Mouse (Mus musculus) small intestine, adult 2 months (tissue): ENCODE results near the gene Pgbd5. TPM values are rescaled to one million over a fixed set of nuclear protein-coding genes. Genes with fewer than 3 reads are reported as not detected.

Experiments
- H3K27ac ChIP-seq: fragments of 200-500 bp; 2 replicates; pipeline ENCODE4 v1.5.1; 2012; ENCODE audit warnings: low read depth, low read length, control low read depth, inconsistent platforms; ENCODE audit not compliant: insufficient read depth
- H3K27me3 ChIP-seq: fragments of 200-500 bp; 2 replicates; pipeline ENCODE4 v1.6.1; 2012; ENCODE audit warnings: mild to moderate bottlenecking, moderate library complexity, low read length, inconsistent platforms; ENCODE audit not compliant: control insufficient read depth, insufficient read depth
- H3K36me3 ChIP-seq: fragments of 200-500 bp; 2 replicates; pipeline ENCODE4 v1.6.1; 2012; ENCODE audit warnings: mild to moderate bottlenecking, low read length, control low read depth, inconsistent platforms; ENCODE audit not compliant: control insufficient read depth, insufficient read depth
- H3K4me1 ChIP-seq: fragments of 200-500 bp; 2 replicates; pipeline ENCODE4 v1.6.1; 2012; ENCODE audit warnings: low read length, inconsistent platforms, mixed read lengths; ENCODE audit not compliant: control insufficient read depth, insufficient read depth, insufficient read length
- H3K4me3 ChIP-seq: fragments of 200-500 bp; 2 replicates; pipeline ENCODE4 v1.5.1; 2012; ENCODE audit warnings: low read depth, mild to moderate bottlenecking, control low read depth, inconsistent platforms, low read length, moderate library complexity
- CTCF ChIP-seq: fragments of 200-500 bp; IDR thresholded peaks from 2 replicates; pipeline ENCODE4 v1.5.1; 2012; ENCODE audit warnings: low read depth, mild to moderate bottlenecking, control low read depth, inconsistent platforms, low read length, moderate library complexity, mixed read lengths; ENCODE audit not compliant: insufficient replicate concordance, insufficient read length; ENCODE audit errors: extremely low read depth
- POLR2A ChIP-seq: fragments of 200-500 bp; IDR thresholded peaks from 2 replicates; pipeline ENCODE4 v1.6.1; 2012; ENCODE audit warnings: low read depth, mild to moderate bottlenecking, control low read depth, inconsistent platforms, low read length, moderate library complexity
- WGBS: fragments of 180-500 bp; shearing (Covaris S2); methylation state at CpG from one replicate; pipeline ENCODE4 v1.1.7; 2018; 5-methylcytosine and 5-hydroxymethylcytosine counted together
- polyA plus RNA-seq: library from polyadenylated mRNA; depleted of rRNA; stranded (reverse); fragments of >200 nt; gene quantifications from 2 replicates; pipeline ENCODE4 v1.2.3, GENCODE M21; 2012

Pgbd5 gene
- polyA plus RNA-seq, 1 experiment: 2.3 TPM

DNA sequence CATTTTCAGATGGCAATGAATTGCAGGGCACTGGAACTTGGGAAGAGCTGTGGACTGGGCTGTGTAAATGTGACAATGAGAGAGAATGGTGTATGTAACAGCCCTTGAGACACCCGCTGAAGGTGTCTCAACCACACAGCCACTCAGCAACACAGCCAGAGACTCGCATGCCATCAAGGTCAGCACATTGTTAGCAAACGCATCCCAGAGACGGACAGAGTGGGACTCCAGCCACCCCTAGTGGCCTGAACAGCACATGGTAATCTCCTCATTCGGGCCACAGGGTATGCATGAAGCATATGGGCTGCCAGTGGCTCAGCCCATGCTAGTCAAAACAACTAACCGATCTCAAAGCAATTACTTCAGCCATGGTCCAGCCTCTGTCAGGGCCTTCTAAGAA lies 60.2 kb downstream of the Pgbd5 start:
- TF ChIP-seq POLR2A: no peak
- no peak for TF ChIP-seq CTCF
- Histone ChIP-seq H3K4me3 (no peak overlapping the region), H3K27me3 (no peaks in the 10 kb centered on the region), H3K36me3 (no peaks in the 10 kb centered on the region), H3K27ac (no peak overlapping the region), H3K4me1 (no peaks in the 10 kb centered on the region)
- 62% methylated on average over 6 of the region's 6 CpGs for WGBS

DNA sequence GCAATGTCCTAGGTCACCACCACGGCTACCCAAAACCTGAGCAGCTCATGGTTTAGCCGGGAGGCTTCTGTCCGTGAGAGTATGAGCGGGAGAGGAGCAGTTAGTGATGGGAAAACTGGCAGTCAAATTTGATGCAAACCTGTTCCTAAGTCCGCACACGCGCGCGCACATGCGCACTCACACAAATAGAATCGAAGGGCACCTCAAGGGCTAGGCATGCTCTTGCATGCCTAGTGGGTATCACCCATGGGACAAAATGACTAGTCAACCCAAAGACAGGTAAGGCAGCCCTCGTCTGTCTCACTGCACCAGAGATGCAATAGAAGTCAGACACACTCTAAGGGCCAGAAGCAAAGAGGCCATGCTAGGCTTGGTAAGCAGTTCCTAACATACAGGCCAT lies 63.1 kb downstream of the Pgbd5 start:
- TF ChIP-seq CTCF: no peak
- no peak for TF ChIP-seq POLR2A
- H3K4me3 ChIP-seq: no peak overlapping the region
- H3K4me1 ChIP-seq: no peaks in the 10 kb centered on the region
- H3K27ac ChIP-seq: no peak overlapping the region
- no peaks in the 10 kb centered on the region for H3K36me3 ChIP-seq
- no peaks in the 10 kb centered on the region for H3K27me3 ChIP-seq
- 92% methylated on average over 12 of the region's 12 CpGs for WGBS

DNA sequence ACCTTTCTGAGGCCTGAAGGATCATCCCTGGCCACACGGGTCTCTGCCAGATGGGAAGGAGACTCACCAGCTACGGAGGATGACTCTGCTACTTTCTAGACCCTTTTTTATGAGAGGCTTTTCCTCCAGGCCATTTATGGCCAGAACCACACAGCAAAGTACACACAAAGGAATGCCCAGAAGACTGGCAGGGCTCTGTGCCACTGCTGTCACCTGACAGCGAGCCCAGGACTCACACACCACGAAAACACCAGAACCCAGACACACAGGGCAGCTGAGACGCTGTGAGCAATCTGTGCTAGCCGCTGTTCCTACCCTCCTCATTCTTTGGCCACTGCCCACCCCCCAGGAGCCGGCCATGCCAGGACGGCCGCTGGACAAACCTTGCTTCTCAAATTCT lies 63.7 kb downstream of the Pgbd5 start:
- Histone ChIP-seq H3K27ac (no peak overlapping the region; the same call in 1 of the 2 replicates), H3K4me3 (no peak overlapping the region), H3K4me1 (no peaks in the 10 kb centered on the region), H3K27me3 (no peaks in the 10 kb centered on the region), H3K36me3 (no peaks in the 10 kb centered on the region)
- WGBS: 75% methylated on average over 9 of the region's 9 CpGs
- TF ChIP-seq CTCF (no peak), POLR2A (no peak)

DNA sequence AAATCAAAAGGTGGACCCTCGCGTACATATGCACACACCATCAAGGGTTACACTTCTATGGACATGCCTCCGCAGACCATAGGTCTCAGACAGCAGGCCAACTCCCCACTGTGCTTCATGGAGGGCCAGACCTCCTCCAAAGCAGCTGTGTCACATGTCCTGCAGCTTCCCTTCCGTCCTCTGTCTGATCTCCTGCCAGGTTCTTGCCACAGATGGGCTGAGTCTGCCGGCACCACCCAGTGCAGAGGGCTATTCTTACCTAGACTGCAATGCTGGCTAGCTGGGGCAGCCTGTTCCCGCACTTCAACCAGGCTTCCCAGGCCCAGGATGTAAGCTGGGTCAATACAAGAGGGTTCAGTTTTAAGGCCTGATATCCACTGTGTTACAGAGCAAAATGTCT lies 64.3 kb downstream of the Pgbd5 start:
- Histone ChIP-seq H3K27me3 (no peaks in the 10 kb centered on the region), H3K4me3 (no peak overlapping the region), H3K36me3 (no peaks in the 10 kb centered on the region), H3K27ac (no peak overlapping the region), H3K4me1 (no peaks in the 10 kb centered on the region)
- TF ChIP-seq CTCF (no peak), POLR2A (no peak)
- WGBS: 57% methylated on average over 6 of the region's 6 CpGs

DNA sequence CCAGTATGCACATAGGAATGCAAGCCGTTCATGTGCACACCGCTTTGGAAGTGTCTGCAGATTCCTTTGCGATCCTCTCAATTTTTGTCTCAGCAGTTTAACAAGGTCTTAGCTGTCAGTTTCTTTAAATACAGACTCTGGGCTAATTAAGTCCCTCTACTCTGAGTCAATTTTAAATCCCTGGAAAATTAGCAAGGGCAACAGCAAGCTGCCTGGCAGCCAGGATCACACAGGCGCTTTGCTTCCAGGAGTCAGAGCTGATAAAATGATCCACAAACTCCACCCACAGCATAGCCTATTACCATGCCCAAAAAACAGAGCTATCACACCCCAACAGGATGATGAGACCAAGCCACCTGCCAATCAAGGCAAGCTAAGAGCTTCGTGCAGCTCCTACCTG lies 65.7 kb downstream of the Pgbd5 start:
- H3K27me3 ChIP-seq: no peaks in the 10 kb centered on the region
- no peak for TF ChIP-seq CTCF
- H3K4me1 ChIP-seq: no peaks in the 10 kb centered on the region
- H3K4me3 ChIP-seq: no peak overlapping the region
- H3K36me3 ChIP-seq: no peaks in the 10 kb centered on the region
- H3K27ac ChIP-seq: no peak overlapping the region
- WGBS: 84% methylated on average over 5 of the region's 5 CpGs

DNA sequence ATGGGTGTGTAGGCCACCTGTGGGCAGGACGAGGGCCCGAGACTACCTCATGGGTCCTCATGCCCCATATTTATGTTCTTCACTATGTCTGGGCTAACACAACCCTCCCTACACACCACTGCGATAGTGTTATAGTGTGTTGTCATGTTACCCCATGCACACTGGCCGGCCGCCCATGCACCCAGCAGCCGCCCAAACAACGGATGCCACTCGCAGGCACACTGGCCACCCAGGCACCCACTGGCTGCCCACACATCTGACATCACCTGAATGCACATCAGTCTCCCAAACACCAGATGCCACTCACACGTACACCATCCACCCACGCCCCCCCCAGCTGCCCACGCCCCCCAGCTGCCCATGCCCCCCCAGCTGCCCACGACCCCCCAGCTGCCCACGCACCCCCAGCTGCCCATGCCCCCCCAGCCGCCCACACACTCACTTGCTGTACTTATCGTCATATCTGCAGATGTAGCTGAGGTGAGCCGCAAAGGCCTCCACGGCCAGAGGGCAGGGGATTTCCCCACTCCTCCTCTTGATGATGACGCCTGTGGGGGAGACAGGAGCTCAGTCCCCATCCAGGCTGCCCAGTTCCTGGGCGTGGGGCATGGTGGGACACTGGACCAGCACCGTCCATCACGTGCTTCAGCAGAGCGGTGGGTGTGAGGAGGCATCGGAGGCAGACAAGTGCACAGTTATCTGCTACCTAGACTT lies 67.9 kb downstream of the Pgbd5 start:
- Histone ChIP-seq H3K4me3 (no peak overlapping the region), H3K4me1 (no peaks in the 10 kb centered on the region), H3K36me3 (no peaks in the 10 kb centered on the region), H3K27ac (no peak overlapping the region), H3K27me3 (0 out of 2 replicates have a peak, but pooled peaks cover 2% of the 10 kb centered on the region)
- TF ChIP-seq CTCF (no peak), POLR2A (no peak)
- 76% methylated on average over 23 of the region's 23 CpGs for WGBS

DNA sequence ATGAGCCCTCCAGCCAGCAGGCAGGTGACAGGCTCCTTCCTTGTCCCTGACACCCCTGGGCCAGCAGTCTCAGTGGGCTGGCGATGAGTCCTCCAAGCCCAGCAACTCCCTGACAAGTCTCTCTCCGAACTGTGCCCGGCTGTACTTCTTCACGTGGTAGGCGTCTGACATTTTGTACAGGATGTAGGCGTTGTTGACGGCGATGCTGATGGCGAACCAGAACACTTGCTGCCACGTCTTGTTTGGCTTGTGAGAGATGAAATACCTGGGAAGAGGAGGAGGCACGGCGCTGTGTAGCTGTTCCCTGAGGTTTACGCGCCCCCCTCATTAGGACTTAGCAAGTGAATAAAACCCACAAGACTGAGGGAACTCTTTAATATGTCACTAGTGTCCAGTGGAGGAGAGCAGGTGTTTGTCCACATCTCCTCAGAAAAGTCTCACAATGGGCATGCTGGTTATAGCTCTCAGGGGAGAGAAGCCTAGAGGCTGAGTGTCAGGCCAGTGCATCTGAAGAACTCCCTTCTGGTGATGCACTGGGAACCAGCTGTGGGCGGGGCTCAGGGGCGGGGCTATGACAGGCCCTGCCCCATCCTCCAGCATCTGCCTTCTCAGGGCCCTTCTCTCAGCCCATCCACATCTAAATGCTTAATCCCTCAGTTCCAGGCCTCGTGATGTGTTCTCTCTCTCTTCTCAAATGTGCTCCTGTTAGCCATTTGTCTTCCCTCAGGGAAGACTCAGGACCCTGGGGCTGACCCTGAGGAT lies 68.9 kb downstream of the Pgbd5 start:
- H3K27ac ChIP-seq: no peak overlapping the region
- 0 out of 2 replicates have a peak, but pooled peaks cover 2% of the 10 kb centered on the region for H3K27me3 ChIP-seq
- no peaks in the 10 kb centered on the region for H3K4me1 ChIP-seq
- H3K36me3 ChIP-seq: no peaks in the 10 kb centered on the region
- no peak overlapping the region for H3K4me3 ChIP-seq
- 74% methylated on average over 17 of the region's 17 CpGs for WGBS
- no peak for TF ChIP-seq POLR2A
- TF ChIP-seq CTCF: no peak

DNA sequence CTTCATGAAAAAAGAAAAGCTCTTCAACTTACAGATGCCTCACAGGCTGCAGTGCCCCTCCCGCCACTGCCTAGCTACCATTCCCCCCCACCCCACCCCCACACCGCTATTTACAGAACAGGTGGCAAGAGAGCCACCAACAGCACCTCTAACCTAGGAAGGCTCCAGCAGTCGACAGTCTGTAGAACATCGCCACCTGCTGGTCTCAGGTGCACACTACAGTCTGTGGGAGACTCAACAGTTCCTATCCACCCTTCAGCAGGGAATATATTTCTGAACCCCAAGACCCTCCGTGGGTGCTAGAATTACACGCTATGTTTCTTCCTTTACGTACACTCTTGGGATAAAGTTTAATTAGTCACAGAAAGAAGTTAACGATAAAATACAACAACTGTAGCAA lies 71.2 kb downstream of the Pgbd5 start:
- H3K27me3 ChIP-seq: 0 out of 2 replicates have a peak, but pooled peaks cover 2% of the 10 kb centered on the region
- 12% methylated on average over 8 of the region's 8 CpGs for WGBS
- no peaks in the 10 kb centered on the region for H3K36me3 ChIP-seq

More for the DNA sequence above, 71.2 kb downstream of the Pgbd5 start:
- Histone ChIP-seq H3K4me3 (no peak overlapping the region), H3K27ac (no peak overlapping the region), H3K4me1 (no peaks in the 10 kb centered on the region)
- peak; percentile 88; the same call in 1 of the 2 replicates for TF ChIP-seq CTCF
- TF ChIP-seq POLR2A: no peak
